Mouse (Mus musculus) neural tube, embryonic 12.5 days (tissue): ENCODE measurements around the gene Rtn4rl1. TPM values are rescaled to one million over a fixed set of nuclear protein-coding genes. Genes with fewer than 3 reads are reported as not detected.

Experiments
- ATAC-seq: fragments of 200-750 bp; cut with Nextera tagmentation; 2 replicates; pipeline ENCODE4 v1.8.0; 2017; ENCODE audit warnings: low read depth, mild to moderate bottlenecking, moderate TSS enrichment, moderate library complexity; ENCODE audit not compliant: low FRiP score
- H3K27ac ChIP-seq: fragments of 300-500 bp; sonication (generic); 2 replicates; pipeline ENCODE4 v1.5.1; 2016
- H3K27me3 ChIP-seq: fragments of 300-500 bp; sonication (generic); replicated peaks from 2 replicates; pipeline ENCODE4 v1.6.1; 2016; ENCODE audit warnings: mild to moderate bottlenecking
- H3K36me3 ChIP-seq: fragments of 300-500 bp; sonication (generic); 2 replicates; pipeline ENCODE4 v1.6.1; 2016; ENCODE audit warnings: mild to moderate bottlenecking
- H3K4me1 ChIP-seq: fragments of 300-500 bp; sonication (generic); 2 replicates; pipeline ENCODE4 v1.6.1; 2016
- H3K4me2 ChIP-seq: fragments of 300-500 bp; sonication (generic); replicated peaks from 2 replicates; pipeline ENCODE4 v1.6.1; 2016; ENCODE audit warnings: mild to moderate bottlenecking
- H3K4me3 ChIP-seq: fragments of 300-500 bp; sonication (generic); 2 replicates; pipeline ENCODE4 v1.5.1; 2016
- H3K9ac ChIP-seq: fragments of 300-500 bp; sonication (generic); 2 replicates; pipeline ENCODE4 v1.6.1; 2016; ENCODE audit warnings: mild to moderate bottlenecking
- H3K9me3 ChIP-seq: fragments of 300-500 bp; sonication (generic); 2 replicates; pipeline ENCODE4 v1.6.1; 2016; ENCODE audit warnings: mild to moderate bottlenecking
- WGBS: fragments of 180-500 bp; shearing (Covaris S2); methylation state at CpG from one replicate; pipeline ENCODE4 v1.1.7; 2016; 5-methylcytosine and 5-hydroxymethylcytosine counted together
- polyA plus RNA-seq: library from polyadenylated mRNA; unstranded; fragments of >200 nt; fragmentation: Nextera tagmentation; extraction: Ambion mirVana; gene quantifications from 2 replicates; pipeline ENCODE4 v1.2.1, GENCODE M21; 2016

Gene Rtn4rl1
- polyA plus RNA-seq, 1 experiment from 2014 or later, result 14.5 TPM

- WGBS, result under 1% methylated on average over 33 of the region's 33 CpGs
Observed at GRCm38 (mm10) chr11:75178672-75179208, 14.8 kb upstream of the Rtn4rl1 start, which contains the start of gene Ovca2. Gene Ovca2, minus strand, starts transcription at chr11:75178835.

GRCm38 (mm10) chr11:75183917-75184570, 9.5 kb upstream of the Rtn4rl1 start:
- no peak overlapping the region for H3K4me3 ChIP-seq
- H3K4me2 ChIP-seq, result no peak overlapping the region
- 67% methylated on average over 2 of the region's 2 CpGs for WGBS
- H3K9ac ChIP-seq, result no peak overlapping the region
- peaks cover 5% of the 10 kb centered on the region for H3K4me1 ChIP-seq
- H3K9me3 ChIP-seq, result no peaks in the 10 kb centered on the region
- H3K27me3 ChIP-seq, result no peaks in the 10 kb centered on the region
- no peak for ATAC-seq
- H3K36me3 ChIP-seq, result peaks cover 23% of the 10 kb centered on the region
- no peak overlapping the region for H3K27ac ChIP-seq

More at GRCm38 (mm10) chr11:75178672-75179208, 14.8 kb upstream of the Rtn4rl1 start, which contains the start of gene Ovca2:
- Histone ChIP-seq H3K36me3 (peaks cover 27% of the 10 kb centered on the region), H3K27ac (peak within 1 kb of the TSS; percentile 57; the same call in 1 of the 2 replicates), H3K4me3 (peak within 1 kb of the TSS; percentile 76), H3K9ac (peak within 1 kb of the TSS; percentile 73), H3K4me2 (peak within 1 kb of the TSS; percentile 85), H3K4me1 (peaks cover 15% of the 10 kb centered on the region), H3K9me3 (no peaks in the 10 kb centered on the region), H3K27me3 (no peaks in the 10 kb centered on the region)
- ATAC-seq, result peak; percentile 94

- 0 out of 2 replicates have a peak overlapping the region, but pooled peaks have one; percentile 2 for H3K4me2 ChIP-seq
- 90% methylated on average over 5 of the region's 5 CpGs for WGBS
- H3K27ac ChIP-seq, result no peak overlapping the region; the same call in 1 of the 2 replicates
- no peak overlapping the region for H3K4me3 ChIP-seq
- H3K27me3 ChIP-seq, result no peaks in the 10 kb centered on the region
- peaks cover 11% of the 10 kb centered on the region for H3K4me1 ChIP-seq
- H3K9me3 ChIP-seq, result no peaks in the 10 kb centered on the region
- H3K9ac ChIP-seq, result no peak overlapping the region
- no peak for ATAC-seq
- H3K36me3 ChIP-seq, result peaks cover 23% of the 10 kb centered on the region
Observed at GRCm38 (mm10) chr11:75184573-75184972, 9.0 kb upstream of the Rtn4rl1 start.

- Histone ChIP-seq H3K9me3 (no peaks in the 10 kb centered on the region), H3K4me2 (0 out of 2 replicates have a peak overlapping the region, but pooled peaks have one; percentile 2), H3K4me3 (no peak overlapping the region), H3K4me1 (peaks cover 13% of the 10 kb centered on the region), H3K27ac (no peak overlapping the region; the same call in 1 of the 2 replicates), H3K36me3 (peaks cover 23% of the 10 kb centered on the region), H3K27me3 (no peaks in the 10 kb centered on the region), H3K9ac (no peak overlapping the region)
- no peak for ATAC-seq
- WGBS, result 45% methylated on average over 2 of the region's 2 CpGs
Observed at GRCm38 (mm10) chr11:75184986-75185385, 8.6 kb upstream of the Rtn4rl1 start.

- ATAC-seq, result peak; percentile 24
- Histone ChIP-seq H3K9ac (peak overlapping the region; percentile 56), H3K9me3 (no peaks in the 10 kb centered on the region), H3K4me1 (peaks cover 28% of the 10 kb centered on the region), H3K4me3 (peak overlapping the region; percentile 64), H3K4me2 (peak overlapping the region; percentile 89), H3K27me3 (peaks cover 39% of the 10 kb centered on the region), H3K36me3 (no peaks in the 10 kb centered on the region), H3K27ac (no peak overlapping the region)
- 1% methylated on average over 22 of the region's 22 CpGs for WGBS
Observed at GRCm38 (mm10) chr11:75189713-75190370, 3.7 kb upstream of the Rtn4rl1 start.

- no peak overlapping the region for H3K27ac ChIP-seq
Observed at GRCm38 (mm10) chr11:75190371-75190724, 3.2 kb upstream of the Rtn4rl1 start.

GRCm38 (mm10) chr11:75190905-75191441, 2.6 kb upstream of the Rtn4rl1 start, which contains the start of gene Dph1:
Gene Dph1, minus strand, starts transcription at chr11:75191241.
- WGBS, result 51% methylated on average over 5 of the region's 5 CpGs
- no peak within 1 kb of the TSS for H3K27ac ChIP-seq
- H3K27me3 ChIP-seq, result peaks cover 50% of the 10 kb centered on the region
- H3K4me3 ChIP-seq, result peak within 1 kb of the TSS; percentile 64
- H3K9ac ChIP-seq, result peak within 1 kb of the TSS; percentile 56
- no peak for ATAC-seq
- peak within 1 kb of the TSS; percentile 89 for H3K4me2 ChIP-seq
- no peaks in the 10 kb centered on the region for H3K9me3 ChIP-seq
- peaks cover 36% of the 10 kb centered on the region for H3K4me1 ChIP-seq
- H3K36me3 ChIP-seq, result no peaks in the 10 kb centered on the region

More at GRCm38 (mm10) chr11:75190371-75190724, 3.2 kb upstream of the Rtn4rl1 start:
- Histone ChIP-seq H3K9me3 (no peaks in the 10 kb centered on the region), H3K36me3 (no peaks in the 10 kb centered on the region), H3K27me3 (peaks cover 44% of the 10 kb centered on the region), H3K4me1 (peaks cover 32% of the 10 kb centered on the region), H3K4me3 (peak overlapping the region; percentile 64), H3K9ac (peak overlapping the region; percentile 56), H3K4me2 (peak overlapping the region; percentile 89)
- peak; percentile 67 for ATAC-seq
- under 1% methylated on average over 24 of the region's 24 CpGs for WGBS

GRCm38 (mm10) chr11:75191841-75192240, 1.7 kb upstream of the Rtn4rl1 start:
- Histone ChIP-seq H3K9ac (no peak overlapping the region), H3K27ac (no peak overlapping the region), H3K36me3 (no peaks in the 10 kb centered on the region), H3K4me3 (no peak overlapping the region), H3K9me3 (no peaks in the 10 kb centered on the region), H3K4me2 (no peak overlapping the region), H3K4me1 (peaks cover 37% of the 10 kb centered on the region), H3K27me3 (peaks cover 58% of the 10 kb centered on the region)
- ATAC-seq, result no peak
- WGBS, result 62% methylated on average over 6 of the region's 6 CpGs

- H3K4me3 ChIP-seq, result peak overlapping the region; percentile 49; the same call in 1 of the 2 replicates
- peaks cover 62% of the 10 kb centered on the region for H3K27me3 ChIP-seq
- H3K9me3 ChIP-seq, result no peaks in the 10 kb centered on the region
- no peaks in the 10 kb centered on the region for H3K36me3 ChIP-seq
- peak overlapping the region; percentile 57; the same call in 1 of the 2 replicates for H3K9ac ChIP-seq
- peaks cover 38% of the 10 kb centered on the region for H3K4me1 ChIP-seq
- peak overlapping the region; percentile 76 for H3K4me2 ChIP-seq
- no peak overlapping the region for H3K27ac ChIP-seq
- 24% methylated on average over 13 of the region's 13 CpGs for WGBS
- no peak for ATAC-seq
Observed at GRCm38 (mm10) chr11:75192336-75193214, 1.0 kb upstream of the Rtn4rl1 start.

GRCm38 (mm10) chr11:75194121-75194849, 702 bp downstream of the Rtn4rl1 start:
- Histone ChIP-seq H3K27ac (no peak overlapping the region), H3K9me3 (no peaks in the 10 kb centered on the region), H3K4me1 (peaks cover 41% of the 10 kb centered on the region), H3K4me3 (peak overlapping the region; percentile 49), H3K9ac (peak overlapping the region; percentile 57), H3K4me2 (peak overlapping the region; percentile 76), H3K36me3 (no peaks in the 10 kb centered on the region), H3K27me3 (peaks cover 62% of the 10 kb centered on the region)
- WGBS, result under 1% methylated on average over 52 of the region's 52 CpGs
- no peak for ATAC-seq
